Comparison of ENCODE assay signal across 8 mouse cellular contexts in genomic region chr5:92503356-92503847, GRCm38 (mm10). TPM values are rescaled to one million over a fixed set of nuclear protein-coding genes. Genes with fewer than 3 reads are reported as not detected.
A peak's percentile ranks its signal among the peaks of the same experiment; 100 is the strongest.
DNase-seq lines count a peak whose midpoint lies in the region; ATAC-seq and TF ChIP-seq lines count a peak whose summit lies in the region.

No protein-coding gene starts in this region.

- no peaks in the 10 kb centered on the region for H3K9me3 ChIP-seq in kidney, postnatal 0 days (replicated peaks; ENCODE audit: low read length)
- H3K9me3 ChIP-seq in kidney, embryonic 14.5 days (ENCODE audit: control insufficient read depth, low read length): no peaks in the 10 kb centered on the region
- no peaks in the 10 kb centered on the region for H3K9me3 ChIP-seq in embryonic facial prominence, embryonic 13.5 days
- no peaks in the 10 kb centered on the region for H3K9me3 ChIP-seq in limb, embryonic 13.5 days

- no peak for ATAC-seq in kidney, postnatal 0 days (replicated peaks; ENCODE audit: low FRiP score, low read depth)
- no peak for ATAC-seq in kidney, embryonic 14.5 days (ENCODE audit: low FRiP score, low TSS enrichment)
- no peak for ATAC-seq in embryonic facial prominence, embryonic 13.5 days (ENCODE audit: insufficient number of reproducible peaks, insufficient read depth, low FRiP score, low TSS enrichment, low read depth)
- no peak for ATAC-seq in limb, embryonic 13.5 days (ENCODE audit: low FRiP score, low read depth)

- peak overlapping the region; percentile 90; the same call in 1 of the 2 replicates for H3K4me2 ChIP-seq in kidney, postnatal 0 days (ENCODE audit: low read length)
- no peak overlapping the region for H3K4me2 ChIP-seq in kidney, embryonic 14.5 days (replicated peaks; ENCODE audit: low read depth, low read length)
- H3K4me2 ChIP-seq in embryonic facial prominence, embryonic 13.5 days: peak overlapping the region; percentile 68
- peak overlapping the region; percentile 76 for H3K4me2 ChIP-seq in limb, embryonic 13.5 days (replicated peaks)

- WGBS in kidney, postnatal 0 days: 80% methylated on average over 9 of the region's 9 CpGs
- 81% methylated on average over 9 of the region's 9 CpGs for WGBS in kidney, embryonic 14.5 days
- 88% methylated on average over 9 of the region's 9 CpGs for WGBS in embryonic facial prominence, embryonic 13.5 days
- 84% methylated on average over 9 of the region's 9 CpGs for WGBS in limb, embryonic 13.5 days
- WGBS in small intestine, adult 2 months: 67% methylated on average over 9 of the region's 9 CpGs

- no peaks in the 10 kb centered on the region for H3K36me3 ChIP-seq in kidney, postnatal 0 days (ENCODE audit: insufficient read depth, low read length)
- H3K36me3 ChIP-seq in kidney, embryonic 14.5 days (ENCODE audit: control insufficient read depth, insufficient read depth, low read length): no peaks in the 10 kb centered on the region
- no peaks in the 10 kb centered on the region for H3K36me3 ChIP-seq in embryonic facial prominence, embryonic 13.5 days
- H3K36me3 ChIP-seq in limb, embryonic 13.5 days: no peaks in the 10 kb centered on the region
- H3K36me3 ChIP-seq in small intestine, adult 2 months (ENCODE audit: control insufficient read depth, insufficient read depth, low read length): no peaks in the 10 kb centered on the region

- H3K4me3 ChIP-seq in kidney, postnatal 0 days (replicated peaks; ENCODE audit: low read depth, low read length): no peak overlapping the region
- no peak overlapping the region for H3K4me3 ChIP-seq in kidney, embryonic 14.5 days (ENCODE audit: low read length)
- no peak overlapping the region for H3K4me3 ChIP-seq in embryonic facial prominence, embryonic 13.5 days
- H3K4me3 ChIP-seq in limb, embryonic 13.5 days: peak overlapping the region; percentile 87; the same call in 1 of the 2 replicates
- H3K4me3 ChIP-seq in small intestine, adult 2 months (ENCODE audit: low read depth, low read length): peak overlapping the region; percentile 4; the same call in 1 of the 2 replicates

- 0 out of 2 replicates have a peak, but pooled peaks cover 9% of the 10 kb centered on the region for H3K4me1 ChIP-seq in kidney, postnatal 0 days (replicated peaks; ENCODE audit: insufficient read depth, low read length)
- peaks cover 19% of the 10 kb centered on the region for H3K4me1 ChIP-seq in kidney, embryonic 14.5 days (ENCODE audit: control insufficient read depth, insufficient read depth, low read length)
- H3K4me1 ChIP-seq in embryonic facial prominence, embryonic 13.5 days: peaks cover 34% of the 10 kb centered on the region
- H3K4me1 ChIP-seq in limb, embryonic 13.5 days: peaks cover 29% of the 10 kb centered on the region
- H3K4me1 ChIP-seq in small intestine, adult 2 months (ENCODE audit: control insufficient read depth, insufficient read depth, insufficient read length, low read length): peaks cover 18% of the 10 kb centered on the region; the same call in 1 of the 2 replicates

- no peak for TF ChIP-seq CTCF in kidney, postnatal 0 days (IDR thresholded peaks at IDR 0.05; ENCODE audit: low read depth)
- no peak for TF ChIP-seq CTCF in small intestine, adult 2 months (IDR thresholded peaks at IDR 0.05; ENCODE audit: extremely low read depth, insufficient read length, insufficient replicate concordance, low read depth, low read length)

- H3K9ac ChIP-seq in kidney, postnatal 0 days (ENCODE audit: low read depth, low read length): no peak overlapping the region
- H3K9ac ChIP-seq in kidney, embryonic 14.5 days (ENCODE audit: low read depth, low read length): no peak overlapping the region
- no peak overlapping the region for H3K9ac ChIP-seq in embryonic facial prominence, embryonic 13.5 days
- H3K9ac ChIP-seq in limb, embryonic 13.5 days: no peak overlapping the region

- peak; percentile 25 for DNase-seq in kidney, postnatal 0 days (ENCODE audit: low spot score)
- no peak for DNase-seq in c-Kit-positive CD71-positive TER-119-positive erythroid progenitor cells, embryonic 14.5 days (ENCODE audit: low spot score)
- no peak for DNase-seq in ovary, postnatal 14 days (ENCODE audit: low spot score)
- DNase-seq in gastrocnemius, postnatal 4 days (ENCODE audit: low spot score in 2 of 2): no peak

- no peak for TF ChIP-seq POLR2A in small intestine, adult 2 months (IDR thresholded peaks at IDR 0.05; ENCODE audit: low read depth, low read length)

- no peaks in the 10 kb centered on the region for H3K27me3 ChIP-seq in kidney, postnatal 0 days (ENCODE audit: insufficient read depth, low read length)
- H3K27me3 ChIP-seq in kidney, embryonic 14.5 days (ENCODE audit: control insufficient read depth, insufficient read depth, low read length): no peaks in the 10 kb centered on the region
- no peaks in the 10 kb centered on the region for H3K27me3 ChIP-seq in embryonic facial prominence, embryonic 13.5 days
- no peaks in the 10 kb centered on the region for H3K27me3 ChIP-seq in limb, embryonic 13.5 days
- H3K27me3 ChIP-seq in small intestine, adult 2 months (ENCODE audit: control insufficient read depth, insufficient read depth, low read length): no peaks in the 10 kb centered on the region

- no peak overlapping the region for H3K27ac ChIP-seq in kidney, postnatal 0 days
- no peak overlapping the region for H3K27ac ChIP-seq in kidney, embryonic 14.5 days (ENCODE audit: low read depth, low read length)
- no peak overlapping the region for H3K27ac ChIP-seq in embryonic facial prominence, embryonic 13.5 days
- no peak overlapping the region for H3K27ac ChIP-seq in limb, embryonic 13.5 days
- peak overlapping the region; percentile 17; the same call in 1 of the 2 replicates for H3K27ac ChIP-seq in small intestine, adult 2 months (ENCODE audit: insufficient read depth, low read depth, low read length)

RNA-seq across cellular contexts. Expression of gene Scarb2, which starts 3.2 kb away (rescaled TPM):
- polyA plus RNA-seq in kidney, postnatal 0 days (2015; fragmentation: Nextera tagmentation; extraction: Ambion mirVana): 9.1 and 10.2 TPM in 2 replicates
- polyA plus RNA-seq in kidney, embryonic 14.5 days (2014; fragmentation: Nextera tagmentation; extraction: Ambion mirVana): 5.7 and 7.1 TPM in 2 replicates
- 7.9 and 9.0 TPM in 2 replicates for polyA plus RNA-seq in embryonic facial prominence, embryonic 13.5 days (2015; fragmentation: Nextera tagmentation; extraction: Ambion mirVana)
- polyA plus RNA-seq in limb, embryonic 13.5 days (2015; fragmentation: Nextera tagmentation; extraction: Ambion mirVana): 11.5 and 12.2 TPM in 2 replicates
- polyA plus RNA-seq in small intestine, adult 2 months (2012; rRNA removed): 7.9 and 8.4 TPM in 2 replicates
- 10 to 100 TPM; 90.2 to 96.8 TPM for total RNA-seq in gastrocnemius, postnatal 4 days (2021)

RNA-seq across cellular contexts. Expression of gene Fam47e, which starts 51.5 kb away (rescaled TPM):
- polyA plus RNA-seq in kidney, postnatal 0 days (2015; fragmentation: Nextera tagmentation; extraction: Ambion mirVana): 0.19 and 0.25 TPM in 2 replicates
- not detected in 2 replicates for polyA plus RNA-seq in kidney, embryonic 14.5 days (2014; fragmentation: Nextera tagmentation; extraction: Ambion mirVana)
- 0.32 and 0.58 TPM in 2 replicates for polyA plus RNA-seq in embryonic facial prominence, embryonic 13.5 days (2015; fragmentation: Nextera tagmentation; extraction: Ambion mirVana)
- not detected in 2 replicates for polyA plus RNA-seq in limb, embryonic 13.5 days (2015; fragmentation: Nextera tagmentation; extraction: Ambion mirVana)
- not detected in 2 replicates for polyA plus RNA-seq in small intestine, adult 2 months (2012; rRNA removed)
- not detected for total RNA-seq in gastrocnemius, postnatal 4 days (2021)

Comparison
In these comparisons a context has a peak if more than half of its experiments do, and no peak if none do; other contexts are left out.
1. H3K4me3 ChIP-seq: peak in limb, embryonic 13.5 days (single experiment) and small intestine, adult 2 months (single experiment); none in kidney, postnatal 0 days (single experiment), kidney, embryonic 14.5 days (single experiment) and embryonic facial prominence, embryonic 13.5 days (single experiment).